Mouse (Mus musculus): ENCODE measurements around the gene Prl8a6.

Gene Prl8a6

DNA sequence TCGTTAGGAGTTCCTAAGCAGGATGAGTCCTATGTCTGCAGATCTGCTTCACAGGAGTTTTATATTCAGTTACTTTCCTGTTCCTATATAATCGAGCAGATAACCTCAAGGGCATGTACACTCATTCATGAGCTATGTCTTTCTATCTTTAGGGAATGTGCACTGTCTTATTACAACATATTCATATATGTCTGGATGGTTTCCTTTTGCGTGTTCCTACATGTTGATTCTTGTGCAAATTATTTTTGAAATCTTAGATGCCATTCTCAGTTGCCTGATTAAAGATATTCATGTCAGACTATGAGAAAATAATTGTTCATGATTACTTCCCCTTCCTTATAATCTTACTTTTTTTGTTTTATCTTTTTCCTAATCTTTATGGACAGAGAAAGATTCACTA, at the start of gene Prl8a6:
TSS of gene Prl8a6 (minus strand) at position 101 of the 400 bp plus-strand sequence.
- DNase-seq (ENCODE audit: low read depth in 2 of 2, low spot score in 2 of 2), result no peak

GRCm38 (mm10) chr13:27433159-27433558, 5.3 kb downstream of the Prl8a6 start:
- no peak for DNase-seq (ENCODE audit: low read depth in 2 of 2, low spot score in 2 of 2)

GRCm38 (mm10) chr13:27413640-27414039, 24.8 kb downstream of the Prl8a6 start:
- no peak for DNase-seq (ENCODE audit: low read depth in 2 of 2, low spot score in 2 of 2)

DNA sequence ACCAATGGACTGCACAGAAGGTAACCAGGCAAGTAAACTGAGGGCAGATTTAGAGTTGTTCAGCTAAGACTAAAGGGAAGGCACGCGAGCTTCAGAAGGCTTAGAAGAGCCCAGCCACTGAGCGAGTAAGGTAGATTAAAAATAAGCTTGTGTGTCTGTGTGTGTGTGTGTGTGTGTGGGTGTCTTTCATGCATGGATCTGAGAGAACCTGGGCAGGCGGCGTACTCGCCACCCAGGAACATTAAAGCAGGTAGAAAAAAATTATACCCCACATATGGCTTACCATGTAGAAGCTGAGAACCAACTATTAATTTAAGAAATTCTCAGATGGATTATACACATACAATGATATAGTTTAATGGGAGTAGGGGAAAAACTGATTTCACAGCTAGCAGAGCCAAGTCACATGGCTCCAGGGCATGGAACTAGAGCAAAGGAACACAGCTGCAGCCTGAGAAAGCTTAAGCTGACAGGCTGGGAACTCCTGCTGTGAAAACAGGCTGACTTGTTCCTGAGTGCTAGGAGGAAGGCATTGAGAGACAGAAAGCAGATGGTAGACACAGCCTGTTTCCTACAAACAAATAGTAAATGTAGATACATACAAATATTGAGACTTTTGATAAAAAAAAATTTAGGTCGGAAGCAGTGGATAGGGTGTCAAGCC, 39.3 kb downstream of the Prl8a6 start:
- DNase-seq (ENCODE audit: low read depth in 2 of 2, low spot score in 2 of 2), result no peak

GRCm38 (mm10) chr13:27390746-27391145, 47.7 kb downstream of the Prl8a6 start, which contains the start of gene Prl2b1:
Gene Prl2b1 (minus strand): TSS chr13:27390846.
- DNase-seq (ENCODE audit: low read depth in 2 of 2, low spot score in 2 of 2), result no peak

Measured in CD8-positive naive resting alpha-beta T cell, adult 2 months (primary cell).